Mouse (Mus musculus): Measurements from ENCODE around the gene Sik1. TPM values are rescaled to one million over a fixed set of nuclear protein-coding genes. Genes with fewer than 3 reads are reported as not detected.

Sik1 gene
- polyA plus RNA-seq, 1 experiment from 2014 or later: 15.2 TPM

- Histone ChIP-seq H3K4me1 (replicated peaks) (peaks cover 10% of the 10 kb centered on the region; the same call in 1 of the 2 replicates), H3K4me3 (replicated peaks) (no peak overlapping the region), H3K27ac (no peak overlapping the region), H3K36me3 (no peaks in the 10 kb centered on the region), H3K9ac (replicated peaks) (no peak overlapping the region), H3K27me3 (no peaks in the 10 kb centered on the region), H3K9me3 (no peaks in the 10 kb centered on the region), H3K4me2 (no peak overlapping the region)
- 40% methylated on average over 5 of the region's 5 CpGs for WGBS
- ATAC-seq (ENCODE audit: insufficient number of reproducible peaks, insufficient read depth, low FRiP score, low TSS enrichment, low read depth): no peak
These were observed 38.4 kb downstream of the Sik1 start for GRCm38 (mm10) chr17:31817203-31817602.

- Histone ChIP-seq H3K4me1 (replicated peaks) (0 out of 2 replicates have a peak, but pooled peaks cover 4% of the 10 kb centered on the region), H3K9ac (replicated peaks) (no peak overlapping the region), H3K4me2 (no peak overlapping the region), H3K36me3 (no peaks in the 10 kb centered on the region), H3K9me3 (no peaks in the 10 kb centered on the region), H3K4me3 (replicated peaks) (no peak overlapping the region), H3K27me3 (no peaks in the 10 kb centered on the region), H3K27ac (no peak overlapping the region)
- ATAC-seq (ENCODE audit: insufficient number of reproducible peaks, insufficient read depth, low FRiP score, low TSS enrichment, low read depth): no peak
- WGBS: 70% methylated on average over 1 of the region's 1 CpGs
These were observed 40.8 kb downstream of the Sik1 start for GRCm38 (mm10) chr17:31814848-31815247.

- no peak for ATAC-seq (ENCODE audit: insufficient number of reproducible peaks, insufficient read depth, low FRiP score, low TSS enrichment, low read depth)
- Histone ChIP-seq H3K4me2 (no peak overlapping the region), H3K36me3 (no peaks in the 10 kb centered on the region), H3K9ac (replicated peaks) (no peak overlapping the region), H3K27ac (no peak overlapping the region), H3K4me1 (replicated peaks) (0 out of 2 replicates have a peak, but pooled peaks cover 4% of the 10 kb centered on the region), H3K4me3 (replicated peaks) (no peak overlapping the region), H3K27me3 (no peaks in the 10 kb centered on the region), H3K9me3 (no peaks in the 10 kb centered on the region)
- 83% methylated on average over 3 of the region's 3 CpGs for WGBS
These were observed 41.5 kb downstream of the Sik1 start for GRCm38 (mm10) chr17:31813938-31814622.

- Histone ChIP-seq H3K9ac (replicated peaks) (no peak overlapping the region), H3K4me2 (no peak overlapping the region), H3K36me3 (no peaks in the 10 kb centered on the region), H3K4me3 (replicated peaks) (no peak overlapping the region), H3K9me3 (no peaks in the 10 kb centered on the region), H3K27ac (no peak overlapping the region), H3K27me3 (no peaks in the 10 kb centered on the region), H3K4me1 (replicated peaks) (peaks cover 8% of the 10 kb centered on the region)
- ATAC-seq (ENCODE audit: insufficient number of reproducible peaks, insufficient read depth, low FRiP score, low TSS enrichment, low read depth): no peak
- WGBS: 67% methylated on average over 4 of the region's 4 CpGs
These were observed 44.3 kb downstream of the Sik1 start for GRCm38 (mm10) chr17:31811333-31811732.

GRCm38 (mm10) chr17:31809894-31810293 lies 45.7 kb downstream of the Sik1 start:
- Histone ChIP-seq H3K36me3 (no peaks in the 10 kb centered on the region), H3K27ac (no peak overlapping the region), H3K4me2 (no peak overlapping the region), H3K9me3 (no peaks in the 10 kb centered on the region), H3K4me1 (replicated peaks) (peaks cover 8% of the 10 kb centered on the region), H3K27me3 (no peaks in the 10 kb centered on the region), H3K4me3 (replicated peaks) (no peak overlapping the region), H3K9ac (replicated peaks) (no peak overlapping the region)
- ATAC-seq (ENCODE audit: insufficient number of reproducible peaks, insufficient read depth, low FRiP score, low TSS enrichment, low read depth): no peak
- 54% methylated on average over 19 of the region's 19 CpGs for WGBS

GRCm38 (mm10) chr17:31809136-31809535 lies 46.5 kb downstream of the Sik1 start:
- no peak overlapping the region for H3K4me2 ChIP-seq
- no peak overlapping the region for H3K9ac ChIP-seq (replicated peaks)
- H3K9me3 ChIP-seq: no peaks in the 10 kb centered on the region
- no peak overlapping the region for H3K27ac ChIP-seq
- H3K4me3 ChIP-seq (replicated peaks): no peak overlapping the region
- no peaks in the 10 kb centered on the region for H3K27me3 ChIP-seq
- H3K4me1 ChIP-seq (replicated peaks): peaks cover 8% of the 10 kb centered on the region
- WGBS: 93% methylated on average over 7 of the region's 7 CpGs
- no peak for ATAC-seq (ENCODE audit: insufficient number of reproducible peaks, insufficient read depth, low FRiP score, low TSS enrichment, low read depth)
- no peaks in the 10 kb centered on the region for H3K36me3 ChIP-seq

- H3K27ac ChIP-seq: no peak overlapping the region; the same call in 1 of the 2 replicates
- 46% methylated on average over 10 of the region's 10 CpGs for WGBS
- no peak overlapping the region for H3K9ac ChIP-seq (replicated peaks)
These were observed 47.3 kb downstream of the Sik1 start for GRCm38 (mm10) chr17:31808082-31808875.

GRCm38 (mm10) chr17:31806496-31806895 lies 49.1 kb downstream of the Sik1 start:
- Histone ChIP-seq H3K27me3 (no peaks in the 10 kb centered on the region), H3K27ac (no peak overlapping the region), H3K9me3 (no peaks in the 10 kb centered on the region), H3K4me2 (no peak overlapping the region), H3K4me3 (replicated peaks) (no peak overlapping the region), H3K36me3 (no peaks in the 10 kb centered on the region), H3K4me1 (replicated peaks) (peaks cover 8% of the 10 kb centered on the region), H3K9ac (replicated peaks) (no peak overlapping the region)
- 55% methylated on average over 3 of the region's 3 CpGs for WGBS
- ATAC-seq (ENCODE audit: insufficient number of reproducible peaks, insufficient read depth, low FRiP score, low TSS enrichment, low read depth): no peak

More at GRCm38 (mm10) chr17:31808082-31808875, 47.3 kb downstream of the Sik1 start:
- Histone ChIP-seq H3K27me3 (no peaks in the 10 kb centered on the region), H3K9me3 (no peaks in the 10 kb centered on the region), H3K4me1 (replicated peaks) (peaks cover 8% of the 10 kb centered on the region), H3K36me3 (no peaks in the 10 kb centered on the region), H3K4me2 (no peak overlapping the region), H3K4me3 (replicated peaks) (no peak overlapping the region)
- ATAC-seq (ENCODE audit: insufficient number of reproducible peaks, insufficient read depth, low FRiP score, low TSS enrichment, low read depth): no peak

- 59% methylated on average over 8 of the region's 8 CpGs for WGBS
- Histone ChIP-seq H3K9ac (replicated peaks) (no peak overlapping the region), H3K36me3 (no peaks in the 10 kb centered on the region), H3K4me1 (replicated peaks) (peaks cover 8% of the 10 kb centered on the region), H3K4me3 (replicated peaks) (no peak overlapping the region), H3K9me3 (no peaks in the 10 kb centered on the region), H3K27me3 (no peaks in the 10 kb centered on the region), H3K4me2 (no peak overlapping the region), H3K27ac (no peak overlapping the region)
- ATAC-seq (ENCODE audit: insufficient number of reproducible peaks, insufficient read depth, low FRiP score, low TSS enrichment, low read depth): no peak
These were observed 49.6 kb downstream of the Sik1 start for GRCm38 (mm10) chr17:31806025-31806424.

GRCm38 (mm10) chr17:31805585-31805984 lies 50.0 kb downstream of the Sik1 start:
- Histone ChIP-seq H3K27me3 (no peaks in the 10 kb centered on the region), H3K27ac (no peak overlapping the region), H3K4me3 (replicated peaks) (no peak overlapping the region), H3K4me1 (replicated peaks) (peaks cover 8% of the 10 kb centered on the region), H3K36me3 (no peaks in the 10 kb centered on the region), H3K9me3 (no peaks in the 10 kb centered on the region), H3K9ac (replicated peaks) (no peak overlapping the region), H3K4me2 (no peak overlapping the region)
- 68% methylated on average over 4 of the region's 4 CpGs for WGBS
- no peak for ATAC-seq (ENCODE audit: insufficient number of reproducible peaks, insufficient read depth, low FRiP score, low TSS enrichment, low read depth)

GRCm38 (mm10) chr17:31802272-31803017 lies 53.2 kb downstream of the Sik1 start:
- 74% methylated on average over 7 of the region's 7 CpGs for WGBS
- Histone ChIP-seq H3K4me3 (replicated peaks) (no peak overlapping the region), H3K27me3 (no peaks in the 10 kb centered on the region), H3K4me1 (replicated peaks) (no peaks in the 10 kb centered on the region; the same call in 1 of the 2 replicates), H3K9me3 (no peaks in the 10 kb centered on the region), H3K9ac (replicated peaks) (no peak overlapping the region), H3K27ac (no peak overlapping the region), H3K4me2 (no peak overlapping the region), H3K36me3 (no peaks in the 10 kb centered on the region)
- no peak for ATAC-seq (ENCODE audit: insufficient number of reproducible peaks, insufficient read depth, low FRiP score, low TSS enrichment, low read depth)

Data from limb, embryonic 12.5 days (tissue).